Mouse (Mus musculus) brain, embryonic 14.5 days (tissue): ENCODE data around the gene Sik3. TPM values are rescaled to one million over a fixed set of nuclear protein-coding genes. Genes with fewer than 3 reads are reported as not detected.
A peak's percentile ranks its signal among the peaks of the same experiment; 100 is the strongest.

Experiments
- DNase-seq: peaks from one replicate; pipeline ENCODE4 v3.0.0-alpha.2; 2011; ENCODE audit warnings: low read depth
- CTCF ChIP-seq: fragments of 200-500 bp; IDR thresholded peaks from 2 replicates; pipeline ENCODE4 v1.5.1; 2012; ENCODE audit warnings: inconsistent platforms, mild to moderate bottlenecking, moderate library complexity, borderline replicate concordance; ENCODE audit not compliant: insufficient read depth, insufficient read length; ENCODE audit errors: extremely low read depth
- POLR2A ChIP-seq: fragments of 200-500 bp; IDR thresholded peaks from 2 replicates; pipeline ENCODE4 v1.6.1; 2012; ENCODE audit warnings: mild to moderate bottlenecking, inconsistent platforms, borderline replicate concordance; ENCODE audit not compliant: poor library complexity, insufficient read depth, insufficient read length, severe bottlenecking; ENCODE audit errors: extremely low read depth
- polyA plus RNA-seq: library from polyadenylated mRNA; depleted of rRNA; stranded (reverse); fragments of >200 nt; gene quantifications from 2 replicates; pipeline ENCODE4 v1.2.3, GENCODE M21; 2012

Sik3 gene
- polyA plus RNA-seq, 1 experiment: 24.5 TPM

DNA sequence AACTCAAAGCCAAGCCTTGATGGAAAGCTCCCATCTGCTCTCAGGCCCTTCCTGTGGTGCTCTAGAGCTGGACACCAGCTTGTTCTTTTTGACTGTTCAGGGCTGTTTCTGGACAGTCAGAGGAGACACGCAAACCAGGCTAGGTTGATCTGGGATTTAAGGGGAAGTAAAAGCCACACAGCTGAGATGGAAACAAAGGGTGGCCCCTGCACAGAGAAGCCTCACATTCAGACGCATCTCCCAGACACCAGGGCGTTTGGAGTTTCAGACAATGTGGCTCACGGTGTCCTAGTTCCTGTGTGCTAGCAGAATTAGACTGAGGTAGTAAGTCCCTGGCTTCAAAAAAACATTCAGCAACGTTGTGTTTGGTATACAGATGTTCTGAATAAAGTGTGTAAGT lies 6.4 kb upstream of the Sik3 start:
- DNase-seq: no peak
- TF ChIP-seq CTCF: no peak
- no peak for TF ChIP-seq POLR2A

DNA sequence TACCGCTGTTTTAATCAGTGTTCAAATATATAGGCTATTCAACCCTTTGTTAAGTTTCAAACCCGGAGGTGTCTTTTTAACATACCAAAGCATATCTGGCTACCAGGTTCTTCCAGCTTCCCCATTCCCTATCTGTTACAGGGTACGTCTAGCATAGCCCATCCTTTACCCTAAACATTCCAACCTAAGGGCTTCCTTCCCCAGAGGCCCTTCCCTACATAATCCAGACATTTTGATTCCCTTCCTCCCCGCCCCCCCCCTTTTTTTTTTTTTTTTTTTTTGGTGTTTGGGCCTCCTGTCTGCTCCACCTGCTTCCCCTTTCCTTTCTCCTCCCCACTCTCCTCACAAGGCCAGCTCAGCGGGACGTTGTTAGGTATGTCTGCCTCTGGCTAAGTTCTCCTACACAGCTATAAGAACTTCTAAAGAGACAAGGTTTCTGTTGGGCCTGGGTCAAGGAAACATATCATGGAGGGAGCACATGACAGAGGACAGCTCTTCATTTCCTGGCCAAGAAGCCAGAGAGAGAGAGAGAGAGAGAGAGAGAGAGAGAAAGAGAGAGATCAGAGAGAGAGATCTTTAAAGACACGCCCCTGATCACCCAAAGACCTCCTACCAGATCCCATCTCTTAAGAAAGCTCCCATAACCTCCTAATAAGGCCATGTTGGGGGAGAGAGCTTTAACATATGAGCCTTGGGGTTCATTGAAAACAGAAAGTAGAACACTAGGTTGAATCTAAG lies 3.5 kb upstream of the Sik3 start:
- no peak for DNase-seq
- TF ChIP-seq CTCF (no peak), POLR2A (no peak)

DNA sequence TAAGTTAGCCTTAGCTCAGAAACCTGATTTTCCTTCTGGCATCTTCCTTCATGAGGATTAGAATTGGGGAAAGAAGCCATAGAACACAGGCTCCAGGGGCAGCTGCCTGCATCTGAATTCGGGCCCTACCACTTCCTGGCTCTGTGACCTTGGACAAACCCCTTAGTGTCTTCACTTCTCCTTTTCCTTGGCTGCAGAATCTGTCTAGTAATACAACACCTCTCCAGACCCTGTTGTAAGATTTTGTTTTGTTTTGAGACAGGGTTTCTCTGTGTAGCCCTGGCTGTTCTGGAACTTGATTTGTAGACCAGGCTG lies 3.0 kb upstream of the Sik3 start:
- TF ChIP-seq CTCF: no peak
- no peak for TF ChIP-seq POLR2A
- DNase-seq: no peak

DNA sequence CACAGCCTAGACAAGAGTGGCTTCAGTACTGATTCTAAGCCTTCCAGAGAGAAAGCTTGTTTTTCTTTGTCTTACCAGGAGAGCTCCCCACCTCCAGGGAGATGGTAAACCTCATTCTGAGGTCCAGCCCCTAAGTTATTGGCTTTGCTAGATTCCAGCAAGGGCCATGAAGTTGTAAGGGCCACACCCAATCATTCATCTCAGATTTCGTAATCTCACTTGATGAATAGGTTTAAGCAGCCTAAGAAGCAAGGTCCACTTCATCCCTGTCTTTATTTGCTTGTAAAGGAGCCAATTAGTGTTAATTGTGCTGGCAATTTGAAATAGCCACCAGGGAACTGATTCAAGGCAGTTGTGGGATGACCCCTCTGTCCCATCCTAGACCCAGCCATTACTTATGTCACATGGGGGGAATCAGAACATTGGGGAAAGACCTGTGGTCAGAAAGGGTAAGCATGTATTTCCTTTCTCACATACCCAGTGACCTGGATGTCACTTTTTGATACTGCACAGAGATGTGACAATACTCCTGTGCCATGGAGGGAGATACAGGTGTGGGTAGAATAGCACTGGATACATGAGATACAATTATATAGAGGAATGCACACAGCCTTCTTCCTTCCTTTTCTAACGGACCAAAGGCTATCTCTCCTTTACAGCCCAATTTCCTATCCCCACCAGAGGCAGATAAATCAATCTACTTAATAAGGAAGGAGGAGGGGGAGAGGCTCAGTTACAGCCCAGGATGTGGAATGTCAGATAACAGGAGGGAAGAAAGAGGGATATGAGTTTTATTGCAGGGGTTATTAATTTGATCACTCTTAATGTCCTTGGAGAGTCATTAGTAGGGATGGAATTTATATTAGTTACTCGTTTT lies 1.3 kb upstream of the Sik3 start:
- no peak for DNase-seq
- TF ChIP-seq CTCF: no peak
- TF ChIP-seq POLR2A: no peak

DNA sequence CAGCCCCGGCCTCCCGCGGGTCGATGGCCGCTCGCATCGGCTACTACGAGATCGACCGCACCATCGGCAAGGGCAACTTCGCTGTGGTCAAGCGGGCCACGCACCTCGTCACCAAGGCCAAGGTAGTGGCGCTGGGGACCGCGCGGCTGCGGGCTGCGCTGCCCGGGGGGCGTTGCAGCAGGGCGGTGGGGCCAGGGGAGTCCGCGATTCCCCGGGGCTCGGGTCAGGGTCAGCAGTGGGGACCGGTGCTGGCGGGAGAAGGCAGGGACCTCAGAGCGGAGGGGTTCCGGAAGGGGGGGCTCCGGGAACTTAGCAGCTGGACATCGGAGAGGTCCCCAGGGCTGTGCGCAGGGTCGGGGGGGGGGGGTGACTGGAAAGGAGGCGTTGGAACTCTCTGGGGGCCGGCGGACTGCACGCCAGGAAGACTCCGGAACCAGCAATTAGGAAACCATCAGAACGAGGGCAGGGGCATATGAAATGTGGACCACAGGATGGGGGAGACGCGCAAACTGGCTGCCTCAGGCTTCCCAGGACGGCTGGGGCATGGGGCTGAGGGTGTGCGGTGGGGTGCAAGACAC lies 478 bp downstream of the Sik3 start:
- no peak for TF ChIP-seq CTCF
- TF ChIP-seq POLR2A: 0 out of 2 replicates have a peak, but pooled peaks have one; percentile 37
- DNase-seq: peak; percentile 46

DNA sequence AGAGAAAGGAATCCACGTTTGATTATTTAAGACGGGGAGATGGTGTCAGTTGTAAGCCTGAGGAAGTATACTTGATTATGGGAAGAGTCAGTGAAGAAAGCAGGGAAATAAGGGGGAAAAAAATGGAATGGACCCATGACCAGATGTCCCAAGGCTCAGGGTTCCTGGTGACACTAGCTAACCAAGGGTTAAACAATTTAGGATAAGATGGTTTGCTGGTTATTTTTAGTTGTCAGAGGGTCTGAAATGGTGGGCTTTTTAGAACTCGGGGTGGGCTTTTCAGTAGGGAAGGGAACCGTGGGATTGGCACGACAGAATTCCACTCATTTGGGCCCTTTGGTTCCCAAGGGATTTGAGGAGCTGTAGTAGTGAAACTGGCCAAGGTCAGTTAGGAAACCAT lies 996 bp downstream of the Sik3 start:
- peak; percentile 22 for DNase-seq
- TF ChIP-seq CTCF: no peak
- TF ChIP-seq POLR2A: no peak

DNA sequence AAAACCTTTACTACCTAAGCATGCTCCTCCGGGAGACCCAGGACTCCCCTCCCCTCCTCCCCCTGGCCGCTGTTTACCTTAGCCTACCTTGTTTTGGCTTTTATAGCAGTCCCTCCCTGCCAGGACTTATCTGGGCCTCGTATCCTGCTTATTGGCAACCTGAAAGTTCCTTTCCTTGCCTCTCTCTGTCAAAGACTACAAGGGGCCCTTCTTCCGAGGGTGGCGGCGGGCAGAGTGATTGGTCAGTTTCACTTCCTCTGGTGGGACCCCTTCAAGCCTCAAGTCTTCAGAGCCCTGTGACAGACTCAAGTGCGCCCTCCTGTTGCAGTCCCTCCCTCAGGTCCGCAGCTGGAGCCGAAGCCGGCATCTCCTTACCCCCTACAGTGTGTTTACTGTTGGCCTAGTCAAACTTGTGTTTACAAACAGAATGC lies 1.6 kb downstream of the Sik3 start:
- DNase-seq: peak; percentile 64
- TF ChIP-seq POLR2A: no peak
- TF ChIP-seq CTCF: peak; percentile 11; the same call in 1 of the 2 replicates

DNA sequence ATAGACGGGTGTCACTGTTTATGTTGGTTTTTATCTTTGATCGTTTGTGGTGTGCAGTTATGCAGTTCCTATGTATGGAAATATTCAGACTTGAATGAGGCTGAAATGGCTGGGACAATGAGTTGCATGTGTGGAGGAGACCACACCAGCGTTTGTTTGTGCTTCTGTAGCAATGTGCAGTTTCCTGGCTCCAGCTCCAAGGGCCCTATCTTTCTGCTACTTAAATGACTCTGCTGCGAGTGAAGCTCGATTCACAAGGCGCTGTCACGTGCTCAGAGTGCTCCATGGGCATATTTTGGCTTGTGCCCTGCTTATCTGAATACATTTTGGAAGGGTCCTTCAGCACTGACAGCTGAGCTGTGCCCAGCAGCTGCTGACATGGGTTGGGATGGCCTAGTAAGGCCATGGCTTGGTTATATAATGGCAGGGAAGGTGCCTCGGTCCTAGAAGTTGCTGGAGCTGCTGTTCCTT lies 2.5 kb downstream of the Sik3 start:
- TF ChIP-seq CTCF: no peak
- TF ChIP-seq POLR2A: no peak
- peak; percentile 64 for DNase-seq

DNA sequence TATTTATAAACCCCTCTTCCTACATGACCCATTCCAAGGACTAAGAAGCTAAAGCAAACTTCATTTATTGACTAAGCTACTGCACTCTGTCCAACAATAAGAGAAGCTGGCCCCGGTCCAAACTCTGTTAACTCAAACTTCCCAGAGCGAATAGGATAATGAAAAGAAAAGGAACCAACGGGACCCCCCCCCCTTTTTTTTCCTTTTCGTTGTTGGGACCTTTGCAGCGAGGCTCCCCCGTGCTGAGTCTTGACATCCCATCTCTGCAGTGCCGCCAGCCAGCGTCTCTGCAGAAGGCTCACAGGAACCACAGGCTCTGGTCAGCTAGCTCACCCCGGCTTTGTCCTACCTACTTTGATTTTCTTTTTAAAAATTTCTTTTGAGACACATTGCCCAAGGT lies 3.2 kb downstream of the Sik3 start:
- DNase-seq: peak; percentile 79
- TF ChIP-seq CTCF (no peak), POLR2A (no peak)

DNA sequence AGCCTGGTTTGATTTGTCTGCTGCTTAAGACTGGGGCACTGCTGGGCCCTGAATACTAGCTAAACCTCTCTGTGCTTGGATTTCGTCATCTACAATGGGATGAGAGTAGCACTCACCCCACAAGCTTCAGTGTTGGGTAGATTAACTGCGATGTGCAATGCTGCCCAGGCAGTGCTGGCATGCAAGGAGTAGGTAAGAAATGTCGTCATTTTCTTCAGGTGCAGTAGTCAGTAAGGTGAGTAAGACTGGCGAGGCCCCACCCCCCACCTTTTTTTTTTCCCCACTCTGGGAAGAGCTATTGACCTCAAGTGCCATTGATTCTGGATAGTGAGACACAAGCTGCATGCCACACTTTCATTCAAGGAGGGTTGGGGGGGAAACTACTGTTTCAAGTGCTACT lies 3.8 kb downstream of the Sik3 start:
- no peak for TF ChIP-seq CTCF
- no peak for TF ChIP-seq POLR2A
- no peak for DNase-seq

DNA sequence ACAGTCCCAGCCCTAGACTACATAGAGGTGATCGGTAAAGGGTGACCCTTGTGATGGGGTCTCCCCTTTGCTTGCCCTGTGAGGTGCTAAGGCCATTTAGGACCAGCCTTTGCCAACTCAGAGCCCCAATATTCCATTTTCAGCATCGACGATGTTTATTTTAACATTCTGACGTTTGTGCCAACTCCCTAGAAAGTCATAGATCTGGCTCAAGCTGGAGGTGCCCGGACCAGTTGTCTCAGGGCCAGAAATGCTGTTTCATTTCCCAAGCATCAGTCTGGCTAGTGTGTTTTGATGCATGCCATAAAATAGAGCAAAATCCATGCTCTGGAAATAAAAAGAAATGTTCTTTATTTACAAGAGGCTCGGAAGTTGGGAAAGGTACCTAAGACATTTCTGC lies 5.7 kb downstream of the Sik3 start:
- TF ChIP-seq CTCF (no peak), POLR2A (no peak)
- DNase-seq: no peak
